Mouse (Mus musculus): ENCODE results near the gene Fmo5. TPM values are rescaled to one million over a fixed set of nuclear protein-coding genes. Genes with fewer than 3 reads are reported as not detected.

The Fmo5 gene
- polyA plus RNA-seq, 1 experiment from 2014 or later: 0.51 TPM

DNA sequence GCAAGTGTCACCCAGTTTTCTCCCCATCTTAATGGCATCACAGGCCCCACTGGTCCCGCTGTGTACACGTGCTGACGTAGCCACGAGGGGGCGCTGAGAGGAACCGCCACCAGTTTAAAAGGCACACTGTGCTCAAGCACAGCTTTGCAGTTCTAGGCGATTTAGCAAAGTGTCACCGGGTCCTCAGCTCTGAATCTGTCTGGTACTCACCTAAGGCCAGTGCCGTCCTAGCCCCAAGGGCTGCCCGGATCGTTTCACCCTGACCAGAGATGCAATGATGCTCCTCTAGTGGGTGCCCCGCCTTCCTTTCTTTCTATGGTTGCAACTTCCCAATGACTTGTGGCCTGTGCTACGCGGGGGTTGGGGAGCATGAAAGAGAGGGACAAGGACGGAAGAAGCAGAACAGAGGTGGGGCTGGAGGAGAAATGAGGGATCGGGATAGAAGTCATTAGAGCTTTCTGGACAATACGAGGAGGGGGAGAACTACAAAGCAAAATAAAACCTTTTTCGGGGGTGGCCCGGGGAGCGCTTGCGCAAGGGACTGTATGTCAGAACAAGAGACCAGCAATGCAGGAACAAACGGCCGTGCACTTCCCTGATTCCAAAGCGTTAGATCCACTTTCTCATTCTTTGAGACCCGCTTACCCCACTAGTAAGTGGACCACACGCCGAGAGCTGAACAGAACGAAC lies 52.2 kb downstream of the Fmo5 start:
- DNase-seq (ENCODE audit: low spot score): peak; percentile 70
- Histone ChIP-seq H3K27me3 (replicated peaks; ENCODE audit: control insufficient read depth, insufficient read depth, low read length) (0 out of 2 replicates have a peak, but pooled peaks cover 3% of the 10 kb centered on the region), H3K4me2 (ENCODE audit: low read length) (peak overlapping the region; percentile 64), H3K4me1 (ENCODE audit: control insufficient read depth, insufficient read depth, low read length) (peaks cover 7% of the 10 kb centered on the region), H3K27ac (ENCODE audit: low read depth, low read length) (no peak overlapping the region), H3K9me3 (replicated peaks; ENCODE audit: control insufficient read depth, low read length) (no peaks in the 10 kb centered on the region), H3K4me3 (ENCODE audit: low read depth, low read length) (peak overlapping the region; percentile 34), H3K36me3 (ENCODE audit: control insufficient read depth, insufficient read depth, low read length) (no peaks in the 10 kb centered on the region), H3K9ac (ENCODE audit: low read length) (peak overlapping the region; percentile 53; the same call in 1 of the 2 replicates)
- 1% methylated on average over 28 of the region's 28 CpGs for WGBS
- ATAC-seq: peak; percentile 80

GRCm38 (mm10) chr3:97681321-97682158 lies 52.9 kb downstream of the Fmo5 start:
- Histone ChIP-seq H3K4me1 (ENCODE audit: control insufficient read depth, insufficient read depth, low read length) (peaks cover 7% of the 10 kb centered on the region), H3K9ac (ENCODE audit: low read length) (peak overlapping the region; percentile 53), H3K36me3 (ENCODE audit: control insufficient read depth, insufficient read depth, low read length) (no peaks in the 10 kb centered on the region), H3K9me3 (replicated peaks; ENCODE audit: control insufficient read depth, low read length) (no peaks in the 10 kb centered on the region), H3K4me2 (ENCODE audit: low read length) (peak overlapping the region; percentile 64), H3K27ac (ENCODE audit: low read depth, low read length) (no peak overlapping the region), H3K4me3 (ENCODE audit: low read depth, low read length) (peak overlapping the region; percentile 34), H3K27me3 (replicated peaks; ENCODE audit: control insufficient read depth, insufficient read depth, low read length) (0 out of 2 replicates have a peak, but pooled peaks cover 3% of the 10 kb centered on the region)
- DNase-seq (ENCODE audit: low spot score) (peak; percentile 87), ATAC-seq (peak; percentile 59)
- WGBS: 1% methylated on average over 33 of the region's 33 CpGs

DNA sequence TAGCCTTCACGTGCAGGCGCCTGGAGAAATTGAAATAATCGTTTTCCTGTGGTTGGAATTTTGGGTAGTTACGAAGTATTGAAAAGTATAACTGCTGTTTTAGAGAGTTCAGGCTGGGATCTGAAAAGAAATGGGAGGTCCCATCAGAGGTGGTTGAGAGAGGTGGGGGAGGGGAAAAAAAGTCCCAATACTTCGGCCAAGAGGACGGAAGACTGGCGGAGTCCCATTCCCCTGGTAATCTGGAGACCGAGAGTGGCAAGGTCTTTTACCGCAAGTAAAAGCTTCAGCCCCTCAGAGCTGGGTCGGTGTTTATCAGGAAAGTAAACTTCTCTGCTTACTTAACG lies 53.5 kb downstream of the Fmo5 start:
- H3K4me1 ChIP-seq (ENCODE audit: control insufficient read depth, insufficient read depth, low read length): peaks cover 7% of the 10 kb centered on the region
- peak overlapping the region; percentile 34 for H3K4me3 ChIP-seq (ENCODE audit: low read depth, low read length)
- H3K4me2 ChIP-seq (ENCODE audit: low read length): peak overlapping the region; percentile 64
- 2% methylated on average over 11 of the region's 11 CpGs for WGBS
- no peak for ATAC-seq
- H3K9ac ChIP-seq (ENCODE audit: low read length): no peak overlapping the region
- H3K9me3 ChIP-seq (replicated peaks; ENCODE audit: control insufficient read depth, low read length): no peaks in the 10 kb centered on the region
- H3K36me3 ChIP-seq (ENCODE audit: control insufficient read depth, insufficient read depth, low read length): no peaks in the 10 kb centered on the region
- no peak overlapping the region for H3K27ac ChIP-seq (ENCODE audit: low read depth, low read length)
- no peak for DNase-seq (ENCODE audit: low spot score)
- H3K27me3 ChIP-seq (replicated peaks; ENCODE audit: control insufficient read depth, insufficient read depth, low read length): 0 out of 2 replicates have a peak, but pooled peaks cover 3% of the 10 kb centered on the region

DNA sequence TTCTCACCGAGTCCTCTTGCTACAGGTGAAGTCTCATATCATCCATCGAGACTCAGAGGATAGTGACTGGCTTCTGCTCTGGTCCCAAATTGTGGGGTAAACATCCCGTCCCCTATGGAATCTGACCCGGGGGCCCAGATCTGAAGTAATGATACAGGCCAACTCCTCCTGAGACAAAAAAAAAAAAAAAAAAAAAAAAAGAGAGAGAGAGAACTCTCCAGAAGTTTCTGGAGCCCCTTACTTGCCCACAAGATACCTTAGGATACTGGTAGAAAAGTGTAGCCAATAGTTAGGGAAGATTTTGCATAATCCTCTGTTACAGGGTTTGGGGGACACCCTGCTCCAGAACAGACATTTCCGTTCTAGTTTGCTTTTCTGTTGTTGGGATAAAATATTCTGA lies 54.0 kb downstream of the Fmo5 start:
- H3K9ac ChIP-seq (ENCODE audit: low read length): no peak overlapping the region
- 0 out of 2 replicates have a peak, but pooled peaks cover 3% of the 10 kb centered on the region for H3K27me3 ChIP-seq (replicated peaks; ENCODE audit: control insufficient read depth, insufficient read depth, low read length)
- H3K36me3 ChIP-seq (ENCODE audit: control insufficient read depth, insufficient read depth, low read length): no peaks in the 10 kb centered on the region
- ATAC-seq (no peak), DNase-seq (ENCODE audit: low spot score) (no peak)
- H3K4me2 ChIP-seq (ENCODE audit: low read length): 0 out of 2 replicates have a peak overlapping the region, but pooled peaks have one; percentile 64
- H3K9me3 ChIP-seq (replicated peaks; ENCODE audit: control insufficient read depth, low read length): no peaks in the 10 kb centered on the region
- no peak overlapping the region for H3K27ac ChIP-seq (ENCODE audit: low read depth, low read length)
- WGBS: 25% methylated on average over 5 of the region's 5 CpGs
- H3K4me1 ChIP-seq (ENCODE audit: control insufficient read depth, insufficient read depth, low read length): peaks cover 7% of the 10 kb centered on the region
- no peak overlapping the region for H3K4me3 ChIP-seq (ENCODE audit: low read depth, low read length)

- WGBS: 7% methylated on average over 16 of the region's 16 CpGs
- DNase-seq (ENCODE audit: low spot score): peak; percentile 15
- no peak overlapping the region for H3K9ac ChIP-seq (ENCODE audit: low read length)
- peak overlapping the region; percentile 9; the same call in 1 of the 2 replicates for H3K4me2 ChIP-seq (ENCODE audit: low read length)
- no peaks in the 10 kb centered on the region for H3K9me3 ChIP-seq (replicated peaks; ENCODE audit: control insufficient read depth, low read length)
- no peak overlapping the region for H3K4me3 ChIP-seq (ENCODE audit: low read depth, low read length)
- H3K27me3 ChIP-seq (replicated peaks; ENCODE audit: control insufficient read depth, insufficient read depth, low read length): 0 out of 2 replicates have a peak, but pooled peaks cover 3% of the 10 kb centered on the region
- peaks cover 7% of the 10 kb centered on the region for H3K4me1 ChIP-seq (ENCODE audit: control insufficient read depth, insufficient read depth, low read length)
- H3K27ac ChIP-seq (ENCODE audit: low read depth, low read length): no peak overlapping the region
- H3K36me3 ChIP-seq (ENCODE audit: control insufficient read depth, insufficient read depth, low read length): no peaks in the 10 kb centered on the region
- ATAC-seq: no peak
Measured at GRCm38 (mm10) chr3:97683560-97684195, 55.1 kb downstream of the Fmo5 start.

GRCm38 (mm10) chr3:97686372-97687117 lies 57.9 kb downstream of the Fmo5 start:
- no peak overlapping the region for H3K4me2 ChIP-seq (ENCODE audit: low read length)
- WGBS: 85% methylated on average over 4 of the region's 4 CpGs
- DNase-seq (ENCODE audit: low spot score) (no peak), ATAC-seq (no peak)
- no peak overlapping the region for H3K27ac ChIP-seq (ENCODE audit: low read depth, low read length)
- H3K27me3 ChIP-seq (replicated peaks; ENCODE audit: control insufficient read depth, insufficient read depth, low read length): 0 out of 2 replicates have a peak, but pooled peaks cover 3% of the 10 kb centered on the region
- peaks cover 7% of the 10 kb centered on the region for H3K4me1 ChIP-seq (ENCODE audit: control insufficient read depth, insufficient read depth, low read length)
- no peaks in the 10 kb centered on the region for H3K9me3 ChIP-seq (replicated peaks; ENCODE audit: control insufficient read depth, low read length)
- H3K4me3 ChIP-seq (ENCODE audit: low read depth, low read length): no peak overlapping the region
- H3K9ac ChIP-seq (ENCODE audit: low read length): no peak overlapping the region
- no peaks in the 10 kb centered on the region for H3K36me3 ChIP-seq (ENCODE audit: control insufficient read depth, insufficient read depth, low read length)

GRCm38 (mm10) chr3:97689289-97689688 lies 60.7 kb downstream of the Fmo5 start:
- no peaks in the 10 kb centered on the region for H3K4me1 ChIP-seq (ENCODE audit: control insufficient read depth, insufficient read depth, low read length)
- H3K9ac ChIP-seq (ENCODE audit: low read length): no peak overlapping the region
- no peaks in the 10 kb centered on the region for H3K9me3 ChIP-seq (replicated peaks; ENCODE audit: control insufficient read depth, low read length)
- no peak overlapping the region for H3K4me2 ChIP-seq (ENCODE audit: low read length)
- H3K27me3 ChIP-seq (replicated peaks; ENCODE audit: control insufficient read depth, insufficient read depth, low read length): no peaks in the 10 kb centered on the region
- H3K4me3 ChIP-seq (ENCODE audit: low read depth, low read length): no peak overlapping the region
- H3K36me3 ChIP-seq (ENCODE audit: control insufficient read depth, insufficient read depth, low read length): no peaks in the 10 kb centered on the region
- DNase-seq (ENCODE audit: low spot score) (no peak), ATAC-seq (no peak)
- WGBS: 79% methylated on average over 2 of the region's 2 CpGs
- H3K27ac ChIP-seq (ENCODE audit: low read depth, low read length): no peak overlapping the region

DNA sequence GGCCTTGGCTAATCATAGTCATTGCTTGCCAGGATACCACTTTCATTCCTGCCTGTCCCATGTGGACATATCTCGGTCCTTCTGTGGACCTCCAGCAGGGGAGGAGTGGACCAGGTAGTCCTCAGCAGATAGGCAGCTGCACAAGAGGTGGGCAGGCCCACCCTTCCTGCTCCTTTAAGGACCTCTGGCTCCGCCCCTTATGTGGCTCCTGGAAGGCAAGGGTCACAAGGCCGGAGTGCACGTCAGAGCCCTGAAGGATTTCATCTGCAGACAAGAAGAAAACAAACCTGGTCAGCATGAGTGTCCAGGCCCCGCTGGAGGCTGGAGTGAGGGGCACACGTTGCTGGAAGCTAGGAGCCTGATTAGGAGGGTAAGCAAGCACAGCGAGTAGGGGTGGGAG lies 62.0 kb downstream of the Fmo5 start:
- Histone ChIP-seq H3K4me3 (ENCODE audit: low read depth, low read length) (no peak overlapping the region), H3K27ac (ENCODE audit: low read depth, low read length) (no peak overlapping the region), H3K4me1 (ENCODE audit: control insufficient read depth, insufficient read depth, low read length) (no peaks in the 10 kb centered on the region), H3K9me3 (replicated peaks; ENCODE audit: control insufficient read depth, low read length) (no peaks in the 10 kb centered on the region), H3K9ac (ENCODE audit: low read length) (no peak overlapping the region), H3K36me3 (ENCODE audit: control insufficient read depth, insufficient read depth, low read length) (no peaks in the 10 kb centered on the region), H3K27me3 (replicated peaks; ENCODE audit: control insufficient read depth, insufficient read depth, low read length) (no peaks in the 10 kb centered on the region), H3K4me2 (ENCODE audit: low read length) (no peak overlapping the region)
- DNase-seq (ENCODE audit: low spot score) (no peak), ATAC-seq (no peak)
- WGBS: 71% methylated on average over 7 of the region's 7 CpGs

Measured in forebrain, embryonic 14.5 days (tissue).